Mouse (Mus musculus) lung, embryonic 15.5 days (tissue): ENCODE measurements around the gene Rsbn1l. TPM values are rescaled to one million over a fixed set of nuclear protein-coding genes. Genes with fewer than 3 reads are reported as not detected.

Source experiments
- ATAC-seq: fragments of 200-750 bp; cut with Nextera tagmentation; 2 replicates; pipeline ENCODE4 v1.8.0; 2017; ENCODE audit warnings: moderate number of reproducible peaks, borderline replicate concordance; ENCODE audit not compliant: low FRiP score, low TSS enrichment; ENCODE audit errors: extremely low read depth
- H3K27ac ChIP-seq: fragments of 300-500 bp; sonication (generic); 2 replicates; pipeline ENCODE4 v1.5.1; 2015; ENCODE audit warnings: moderate library complexity, mild to moderate bottlenecking, inconsistent platforms
- H3K27me3 ChIP-seq: fragments of 300-500 bp; sonication (generic); 2 replicates; pipeline ENCODE4 v1.6.1; 2015; ENCODE audit warnings: inconsistent platforms
- H3K36me3 ChIP-seq: fragments of 300-500 bp; sonication (generic); 2 replicates; pipeline ENCODE4 v1.6.1; 2015; ENCODE audit warnings: inconsistent platforms
- H3K4me1 ChIP-seq: fragments of 300-500 bp; sonication (generic); 2 replicates; pipeline ENCODE4 v1.6.1; 2015; ENCODE audit warnings: inconsistent platforms
- H3K4me2 ChIP-seq: fragments of 300-500 bp; sonication (generic); 2 replicates; pipeline ENCODE4 v1.6.1; 2015; ENCODE audit warnings: inconsistent platforms, mild to moderate bottlenecking, moderate library complexity
- H3K4me3 ChIP-seq: fragments of 300-500 bp; sonication (generic); 2 replicates; pipeline ENCODE4 v1.5.1; 2015; ENCODE audit warnings: mild to moderate bottlenecking, inconsistent platforms
- H3K9ac ChIP-seq: fragments of 300-500 bp; sonication (generic); 2 replicates; pipeline ENCODE4 v1.6.1; 2015; ENCODE audit warnings: inconsistent platforms
- H3K9me3 ChIP-seq: fragments of 300-500 bp; sonication (generic); 2 replicates; pipeline ENCODE4 v1.6.1; 2016; ENCODE audit warnings: inconsistent platforms
- WGBS: fragments of 180-500 bp; shearing (Covaris S2); methylation state at CpG from one replicate; pipeline ENCODE4 v1.1.7; 2015; 5-methylcytosine and 5-hydroxymethylcytosine counted together
- polyA plus RNA-seq: library from polyadenylated mRNA; unstranded; fragments of >200 nt; fragmentation: Nextera tagmentation; extraction: Ambion mirVana; gene quantifications from 2 replicates; pipeline ENCODE4 v1.2.1, GENCODE M21; 2015

The Rsbn1l gene
- polyA plus RNA-seq, 1 experiment from 2014 or later, result 4.9 TPM

DNA sequence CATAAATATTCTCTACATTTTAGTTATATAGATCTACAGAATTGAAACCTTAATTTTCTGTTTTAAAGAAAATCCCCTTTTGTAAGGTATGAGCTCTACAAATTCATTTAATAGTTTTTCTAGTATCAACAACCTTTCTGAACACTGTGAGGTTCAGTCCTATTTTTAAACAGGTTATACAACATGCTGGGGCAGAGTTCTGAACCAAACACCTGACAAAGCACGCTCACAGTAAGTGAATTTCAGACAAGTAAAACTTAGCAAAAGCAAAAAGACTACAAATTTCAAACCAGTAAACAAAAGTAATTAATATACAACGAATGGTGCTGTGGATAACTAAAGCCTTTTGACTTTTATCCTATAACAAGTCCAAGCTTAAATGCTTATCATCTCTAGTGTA lies 97.8 kb downstream of the Rsbn1l start:
- no peaks in the 10 kb centered on the region for H3K9me3 ChIP-seq
- H3K27me3 ChIP-seq, result no peaks in the 10 kb centered on the region
- 89% methylated on average over 2 of the region's 2 CpGs for WGBS
- no peak overlapping the region for H3K9ac ChIP-seq
- H3K4me2 ChIP-seq, result no peak overlapping the region
- no peaks in the 10 kb centered on the region for H3K4me1 ChIP-seq
- H3K36me3 ChIP-seq, result no peaks in the 10 kb centered on the region
- H3K4me3 ChIP-seq, result no peak overlapping the region
- ATAC-seq, result no peak
- no peak overlapping the region for H3K27ac ChIP-seq

GRCm38 (mm10) chr5:20855066-20855465 lies 101.1 kb downstream of the Rsbn1l start:
- WGBS, result 78% methylated on average over 4 of the region's 4 CpGs
- Histone ChIP-seq H3K9ac (no peak overlapping the region), H3K4me3 (no peak overlapping the region), H3K27me3 (no peaks in the 10 kb centered on the region), H3K4me2 (no peak overlapping the region), H3K27ac (no peak overlapping the region), H3K9me3 (no peaks in the 10 kb centered on the region), H3K36me3 (no peaks in the 10 kb centered on the region), H3K4me1 (no peaks in the 10 kb centered on the region)
- ATAC-seq, result no peak

DNA sequence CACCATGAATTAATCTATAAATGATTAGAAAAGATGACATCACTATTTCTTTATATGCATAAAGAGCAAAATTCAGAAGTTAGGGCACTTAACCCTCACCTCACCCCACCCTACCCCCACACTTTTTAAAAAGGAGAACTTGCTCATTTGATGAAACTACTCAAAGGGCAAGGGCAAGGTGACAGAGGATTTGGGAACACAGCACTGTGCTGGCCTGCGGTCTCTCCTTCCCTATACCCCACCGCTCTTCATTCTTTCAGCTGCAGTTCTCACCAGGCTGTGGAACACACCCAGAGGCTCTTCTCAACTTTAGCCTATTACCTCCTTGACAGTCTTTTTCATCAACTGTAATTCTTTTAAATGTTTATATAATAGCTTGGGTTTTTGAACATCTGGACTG lies 109.2 kb downstream of the Rsbn1l start:
- Histone ChIP-seq H3K36me3 (no peaks in the 10 kb centered on the region), H3K9ac (no peak overlapping the region), H3K9me3 (no peaks in the 10 kb centered on the region), H3K27ac (no peak overlapping the region), H3K4me1 (no peaks in the 10 kb centered on the region), H3K27me3 (no peaks in the 10 kb centered on the region), H3K4me2 (no peak overlapping the region), H3K4me3 (no peak overlapping the region)
- WGBS, result 84% methylated on average over 2 of the region's 2 CpGs
- ATAC-seq, result no peak

DNA sequence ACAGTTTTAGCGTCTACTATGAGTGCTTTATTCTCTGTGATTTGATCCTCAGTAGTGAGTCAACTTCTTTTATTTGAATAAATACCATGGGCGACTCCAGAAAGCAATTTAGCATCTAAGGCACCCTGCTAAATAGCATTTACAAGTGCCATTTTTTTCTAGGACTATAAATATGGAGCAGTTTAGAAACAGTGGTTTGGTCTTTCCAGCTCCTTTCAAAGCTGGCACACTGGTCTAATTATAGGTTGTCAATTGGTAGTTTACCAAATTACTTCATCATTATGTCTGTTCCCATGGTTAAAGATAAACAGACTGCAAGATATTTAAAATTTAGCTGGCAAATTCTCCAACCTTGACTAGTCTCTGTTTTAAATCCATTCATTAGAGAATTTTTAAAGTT lies 112.4 kb downstream of the Rsbn1l start:
- 69% methylated on average over 2 of the region's 2 CpGs for WGBS
- Histone ChIP-seq H3K27ac (no peak overlapping the region), H3K4me2 (no peak overlapping the region), H3K9ac (no peak overlapping the region), H3K27me3 (no peaks in the 10 kb centered on the region), H3K4me3 (no peak overlapping the region), H3K4me1 (no peaks in the 10 kb centered on the region), H3K36me3 (no peaks in the 10 kb centered on the region), H3K9me3 (no peaks in the 10 kb centered on the region)
- no peak for ATAC-seq

GRCm38 (mm10) chr5:20843405-20843804 lies 112.8 kb downstream of the Rsbn1l start:
- Histone ChIP-seq H3K36me3 (no peaks in the 10 kb centered on the region), H3K4me1 (no peaks in the 10 kb centered on the region), H3K27me3 (no peaks in the 10 kb centered on the region), H3K27ac (no peak overlapping the region), H3K4me3 (no peak overlapping the region), H3K4me2 (no peak overlapping the region), H3K9ac (no peak overlapping the region), H3K9me3 (no peaks in the 10 kb centered on the region)
- 89% methylated on average over 2 of the region's 3 CpGs for WGBS
- no peak for ATAC-seq

Other genes with a start within 250 kb of the Rsbn1l start
- 10.7 and 11.2 TPM in 2 replicates for gene Phtf2, start 74.3 kb downstream of the Rsbn1l start, polyA plus RNA-seq
- gene Tmem60, start 74.2 kb downstream of the Rsbn1l start, polyA plus RNA-seq, result 44.4 and 47.6 TPM in 2 replicates
- 24.3 and 27.5 TPM in 2 replicates for gene Ptpn12, start 99.5 kb upstream of the Rsbn1l start, polyA plus RNA-seq
- gene Gsap, start 229.9 kb upstream of the Rsbn1l start, polyA plus RNA-seq, result 2.8 and 3.2 TPM in 2 replicates